Mouse (Mus musculus): Measurements from ENCODE around the gene Sugt1.

Gene Sugt1

DNA sequence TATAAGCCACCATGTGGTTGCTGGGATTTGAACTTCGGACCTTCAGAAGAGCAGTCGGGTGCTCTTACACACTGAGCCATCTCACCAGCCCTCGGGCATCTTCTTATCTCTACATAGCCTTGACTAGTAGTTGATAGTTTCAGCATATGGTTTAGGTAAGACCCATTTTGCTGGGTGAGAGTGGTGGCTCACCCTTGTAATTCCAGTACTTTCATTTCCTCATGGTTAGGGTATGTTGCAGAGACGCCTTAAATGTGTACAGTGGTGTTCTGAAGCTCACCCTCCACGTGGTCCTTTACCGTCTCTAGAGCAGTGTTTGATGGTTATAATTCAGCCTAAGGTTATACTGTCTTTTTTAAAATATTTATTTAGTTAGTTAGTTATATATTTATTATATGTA is 18.9 kb downstream of the Sugt1 start:
- no peak for DNase-seq (ENCODE audit: extremely low spot score, low read depth, low spot score)

DNA sequence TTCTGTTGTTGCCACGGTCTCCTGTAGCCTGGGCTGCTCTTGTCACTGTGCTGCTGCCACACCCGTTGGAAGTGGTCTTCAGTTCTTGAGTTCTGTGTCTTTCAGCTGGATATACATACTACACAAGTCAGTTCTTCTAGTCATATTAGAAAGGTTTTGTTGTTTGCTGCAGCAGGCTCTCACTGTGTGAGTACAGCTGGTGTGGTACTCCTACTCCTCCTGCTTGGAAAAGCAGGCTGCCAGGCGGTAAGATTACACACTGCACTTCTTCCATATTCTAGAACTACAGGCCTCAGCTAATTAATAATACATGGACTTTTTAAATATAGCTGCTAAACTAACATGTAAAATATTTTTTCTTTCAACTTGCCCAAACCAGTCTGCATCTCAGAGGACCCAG is 19.4 kb downstream of the Sugt1 start:
- no peak for DNase-seq (ENCODE audit: extremely low spot score, low read depth, low spot score)

DNA sequence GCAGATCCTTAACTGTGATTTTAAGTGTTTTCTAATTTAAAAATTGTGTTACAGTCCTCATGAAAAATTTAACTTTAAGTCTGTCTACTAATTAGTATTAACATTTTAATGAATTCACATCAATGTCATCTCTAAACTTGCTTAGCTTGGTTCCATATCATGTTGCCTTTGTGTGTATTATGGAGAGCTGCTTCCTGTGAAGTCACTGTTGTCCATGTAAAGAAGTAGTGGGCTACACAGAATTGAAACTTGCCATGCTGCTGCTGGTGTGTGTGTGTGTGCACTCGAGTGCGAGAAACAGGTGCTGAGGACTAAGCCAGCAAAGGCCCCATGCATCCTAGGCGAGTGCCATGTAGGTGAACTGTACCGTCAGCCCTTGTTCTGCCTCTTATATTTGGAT is 19.9 kb downstream of the Sugt1 start:
- DNase-seq (ENCODE audit: extremely low spot score, low read depth, low spot score), result no peak

DNA sequence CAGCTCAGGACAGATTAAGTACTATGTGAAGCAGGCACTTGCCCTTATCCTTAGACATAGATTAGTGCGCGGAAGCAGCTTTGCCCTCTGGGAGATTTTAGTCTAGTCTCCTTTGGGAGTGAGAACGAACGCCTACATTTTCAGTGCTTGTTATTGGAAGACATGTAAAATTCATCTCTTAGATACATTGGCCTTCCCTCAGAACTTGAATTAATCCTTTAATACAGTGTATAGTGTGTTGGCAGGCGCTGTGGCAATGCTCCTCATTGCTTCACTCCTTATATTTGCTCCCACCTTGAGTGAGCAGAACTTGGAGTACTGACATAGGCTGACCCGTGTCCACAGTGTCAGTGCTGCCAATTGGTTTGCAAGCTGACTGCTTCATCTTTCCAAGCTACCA is 20.8 kb downstream of the Sugt1 start:
- DNase-seq (ENCODE audit: extremely low spot score, low read depth, low spot score), result no peak

DNA sequence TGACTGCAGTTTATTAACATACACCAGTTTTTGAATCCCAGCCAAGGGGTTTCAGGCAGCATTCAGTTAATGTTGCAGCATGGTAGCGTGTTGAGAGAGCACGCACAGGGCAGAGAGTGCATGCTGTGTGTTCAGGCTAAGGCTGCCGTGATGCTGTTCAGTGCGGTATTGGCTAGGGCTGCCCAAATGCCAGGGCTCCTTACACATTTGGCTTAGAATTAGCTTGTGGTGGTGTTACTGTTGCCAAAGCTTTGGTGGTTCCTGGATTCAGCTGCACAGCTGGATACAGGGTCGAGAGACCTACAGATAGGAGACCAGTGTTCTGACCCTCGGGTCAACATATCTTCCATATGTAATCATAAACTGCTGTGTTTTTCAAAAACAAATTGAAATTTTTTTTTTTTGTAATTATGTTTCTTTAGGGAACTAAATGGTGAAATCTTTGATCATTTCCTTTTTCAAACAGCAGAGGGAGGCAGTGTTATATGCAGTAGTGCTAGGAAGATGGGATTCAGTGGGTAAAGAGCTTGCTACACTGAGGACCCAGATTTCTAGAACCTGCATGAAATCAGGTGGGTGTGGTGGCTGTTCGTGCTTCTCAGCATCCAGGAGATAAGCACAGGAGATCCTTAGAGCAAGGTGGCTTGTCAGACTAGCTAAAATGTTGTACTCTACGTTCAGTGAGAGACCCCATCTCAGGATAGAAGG is 29.8 kb downstream of the Sugt1 start:
- DNase-seq (ENCODE audit: extremely low spot score, low read depth, low spot score), result no peak

DNA sequence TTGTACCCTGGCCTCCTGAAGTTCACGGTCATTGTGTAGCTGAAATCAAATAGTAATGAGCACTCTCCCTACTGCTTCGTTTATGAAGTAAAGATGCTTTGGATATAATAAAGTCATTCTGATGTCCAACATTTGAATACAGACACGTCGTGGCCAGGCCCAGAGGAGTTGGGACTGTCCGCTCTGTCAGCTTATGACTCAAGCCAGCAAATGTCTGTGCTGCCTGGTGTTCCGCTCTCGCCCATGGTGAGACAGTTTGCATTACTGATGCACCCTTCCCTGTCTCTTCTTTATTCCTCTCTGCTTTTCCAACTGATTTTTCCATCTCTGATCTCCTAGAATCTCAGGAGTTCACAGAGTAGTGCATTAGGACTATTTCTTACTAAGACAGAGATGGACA is 32.3 kb downstream of the Sugt1 start:
- DNase-seq (ENCODE audit: extremely low spot score, low read depth, low spot score), result no peak

DNA sequence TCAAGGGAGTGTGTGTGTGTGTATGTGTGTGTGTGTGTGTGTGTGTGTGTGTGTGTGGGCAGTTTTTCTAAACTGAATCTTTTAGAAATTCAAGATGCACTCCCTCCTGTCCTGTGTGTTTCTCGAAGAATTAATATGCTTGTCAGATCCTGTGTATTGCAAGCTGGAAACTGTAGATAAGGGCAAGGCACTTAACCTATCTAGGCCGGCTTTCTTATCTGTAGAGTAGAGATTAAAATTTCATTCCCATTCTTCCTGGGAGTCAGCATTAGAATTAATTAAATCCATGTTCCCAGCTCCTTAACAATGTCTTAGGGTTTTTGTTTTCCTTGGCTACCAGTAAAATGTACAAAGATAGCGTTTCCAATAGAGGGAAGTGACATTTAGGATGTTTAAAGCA is 33.7 kb downstream of the Sugt1 start:
- no peak for DNase-seq (ENCODE audit: extremely low spot score, low read depth, low spot score)

DNA sequence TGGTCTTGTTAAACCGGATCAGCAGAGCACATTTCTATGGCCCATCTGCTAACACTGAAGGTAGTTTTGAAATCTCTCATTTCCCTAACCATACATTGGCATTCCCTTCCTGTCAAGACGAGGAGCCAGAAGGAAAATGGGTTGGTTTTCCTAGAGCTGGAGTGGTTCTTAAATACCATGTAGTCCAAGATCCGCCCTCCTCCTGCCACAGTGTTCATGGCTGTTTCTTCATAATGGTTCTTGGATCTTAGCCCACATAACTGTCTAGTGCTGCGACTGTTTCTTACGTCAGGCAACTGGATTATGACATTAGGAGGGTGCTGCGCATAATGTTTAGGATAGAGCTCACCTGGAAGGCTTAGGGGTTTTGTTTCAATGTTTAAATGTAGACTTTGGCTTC is 44.8 kb downstream of the Sugt1 start:
- no peak for DNase-seq (ENCODE audit: extremely low spot score, low read depth, low spot score)

DNA sequence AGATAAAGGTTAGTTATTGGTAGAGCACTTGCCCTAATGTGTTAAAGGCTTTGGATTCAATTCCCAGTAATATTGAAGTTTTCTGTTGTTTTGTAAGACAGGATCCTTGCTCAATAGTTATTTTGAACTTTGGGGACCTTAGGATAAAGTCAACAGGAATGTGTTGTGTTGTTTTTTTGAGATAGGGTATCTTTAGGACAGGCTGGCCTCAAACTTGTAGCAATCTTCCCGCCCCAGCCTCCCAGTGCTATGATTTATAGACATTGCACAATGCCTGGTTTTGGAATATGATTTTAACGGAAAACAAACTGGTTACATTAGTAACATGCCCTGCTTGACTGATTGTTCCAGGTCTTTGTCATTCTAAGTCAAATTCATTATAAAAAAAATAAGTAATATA is 45.7 kb downstream of the Sugt1 start:
- DNase-seq (ENCODE audit: extremely low spot score, low read depth, low spot score), result no peak

DNA sequence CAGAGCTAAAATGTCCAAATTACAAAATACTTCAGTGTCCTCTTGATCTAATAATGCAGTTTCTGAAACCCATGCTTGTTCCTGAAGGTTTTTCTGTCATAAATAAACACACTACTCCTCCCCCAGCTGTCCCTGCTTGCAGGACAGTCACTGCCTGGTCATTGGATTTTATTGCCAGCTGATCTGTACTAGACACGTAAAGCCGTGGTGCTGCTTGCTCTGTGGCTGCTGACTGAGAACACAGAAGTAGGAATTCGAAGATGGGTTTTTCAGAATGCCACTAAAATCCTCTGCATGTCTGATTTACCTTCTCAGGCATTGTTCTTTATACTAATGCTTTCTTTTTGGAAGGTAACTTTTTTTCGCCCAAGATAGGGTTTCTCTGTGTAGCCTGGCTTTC is 49.3 kb downstream of the Sugt1 start:
- no peak for DNase-seq (ENCODE audit: extremely low spot score, low read depth, low spot score)

DNA sequence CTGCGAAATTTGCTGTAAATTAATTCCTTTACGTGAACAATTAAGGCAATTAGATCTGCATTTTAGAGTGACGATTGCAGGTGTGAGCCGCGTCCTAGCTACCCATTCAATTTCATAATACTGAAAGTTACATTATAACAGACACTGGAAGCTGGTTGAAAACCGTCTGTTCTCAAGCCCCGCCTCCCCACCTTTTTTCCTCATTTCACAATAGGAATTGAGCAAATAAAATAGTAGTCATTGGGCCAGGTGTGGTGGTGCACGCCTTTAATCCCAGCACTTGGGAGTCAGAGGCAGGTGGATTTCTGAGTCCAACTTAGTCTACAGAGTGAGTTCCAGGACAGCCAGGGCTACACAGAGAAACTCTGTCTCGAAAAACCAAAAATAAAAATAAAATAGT is 54.6 kb downstream of the Sugt1 start:
- no peak for DNase-seq (ENCODE audit: extremely low spot score, low read depth, low spot score)

DNA sequence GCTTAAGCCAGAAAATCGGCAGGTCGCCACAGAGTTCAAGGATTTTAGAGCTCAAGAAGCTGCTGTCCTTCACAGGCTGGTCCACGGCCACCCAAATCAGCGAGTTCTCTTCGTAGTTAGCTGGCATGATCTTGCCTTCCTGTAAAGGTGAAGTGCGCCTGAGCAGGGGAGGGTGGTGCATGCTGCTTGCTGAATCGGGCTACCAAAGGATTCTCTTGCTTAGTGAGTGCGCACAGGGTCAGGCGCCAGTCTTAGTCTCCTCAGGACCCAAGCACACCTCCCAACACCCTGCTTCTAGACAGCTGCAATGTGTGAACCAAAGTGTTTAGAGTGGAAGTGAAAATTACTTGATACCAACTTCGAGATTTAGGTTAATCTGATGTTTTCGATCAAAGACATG is 57.9 kb downstream of the Sugt1 start:
- DNase-seq (ENCODE audit: extremely low spot score, low read depth, low spot score), result no peak

DNA sequence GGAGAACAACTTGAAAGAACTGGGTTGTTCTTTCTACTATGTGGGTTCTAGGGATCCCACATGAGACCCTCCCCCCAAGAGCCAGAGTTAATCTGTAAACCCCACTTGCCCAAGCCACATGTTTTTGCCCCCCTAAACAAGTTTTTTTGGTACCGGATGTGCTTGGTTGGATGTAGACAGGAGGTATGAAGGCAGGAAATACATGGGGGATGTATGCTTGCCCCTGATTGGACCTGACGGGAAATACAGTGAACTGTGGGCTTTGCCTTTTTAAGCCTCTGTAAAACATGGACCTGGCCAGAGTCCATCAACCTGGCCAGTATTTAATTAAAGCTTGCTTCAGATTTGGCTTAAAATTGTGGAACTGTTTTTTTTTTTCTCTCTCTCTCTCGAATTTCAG is 62.2 kb downstream of the Sugt1 start:
- no peak for DNase-seq (ENCODE audit: extremely low spot score, low read depth, low spot score)

DNA sequence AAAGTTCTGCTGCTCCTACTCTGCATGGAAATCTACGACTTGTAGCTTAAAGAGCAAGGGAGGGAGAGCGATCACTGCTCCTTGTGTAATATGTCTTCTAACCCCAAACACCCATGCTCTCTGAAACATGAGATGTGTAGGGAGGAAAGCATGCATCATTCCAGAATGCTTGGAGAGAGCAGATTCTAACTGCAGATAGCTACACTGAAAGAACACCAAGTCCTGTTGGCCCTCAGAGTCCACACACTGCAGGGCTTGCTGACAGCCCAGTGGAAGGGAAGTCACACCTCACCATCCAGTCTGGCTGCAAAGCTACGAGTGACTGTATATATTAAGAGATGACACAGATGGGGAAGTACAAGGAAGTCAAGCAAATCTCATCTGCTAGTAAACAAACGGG is 65.2 kb downstream of the Sugt1 start:
- no peak for DNase-seq (ENCODE audit: extremely low spot score, low read depth, low spot score)

DNA sequence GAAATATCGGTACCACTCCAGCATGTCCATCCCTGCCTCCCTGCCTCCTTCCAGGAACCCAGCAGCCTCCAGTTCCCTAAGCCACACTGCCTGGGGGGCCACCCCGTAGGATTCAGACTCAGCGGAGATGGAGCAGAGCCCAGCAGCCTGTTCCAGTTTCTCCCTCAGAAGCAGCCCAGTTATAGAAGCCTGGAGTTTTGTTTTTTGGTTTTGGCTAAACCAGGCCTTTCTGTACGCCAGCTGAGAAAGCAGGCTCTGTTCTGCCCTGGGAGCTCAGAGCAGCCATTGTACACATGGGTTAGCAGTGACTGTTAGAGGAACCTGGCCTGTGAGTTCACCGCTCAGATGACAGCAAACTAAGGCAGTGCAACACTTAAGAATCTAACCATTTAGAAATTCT is 70.8 kb downstream of the Sugt1 start:
- no peak for DNase-seq (ENCODE audit: extremely low spot score, low read depth, low spot score)

DNA sequence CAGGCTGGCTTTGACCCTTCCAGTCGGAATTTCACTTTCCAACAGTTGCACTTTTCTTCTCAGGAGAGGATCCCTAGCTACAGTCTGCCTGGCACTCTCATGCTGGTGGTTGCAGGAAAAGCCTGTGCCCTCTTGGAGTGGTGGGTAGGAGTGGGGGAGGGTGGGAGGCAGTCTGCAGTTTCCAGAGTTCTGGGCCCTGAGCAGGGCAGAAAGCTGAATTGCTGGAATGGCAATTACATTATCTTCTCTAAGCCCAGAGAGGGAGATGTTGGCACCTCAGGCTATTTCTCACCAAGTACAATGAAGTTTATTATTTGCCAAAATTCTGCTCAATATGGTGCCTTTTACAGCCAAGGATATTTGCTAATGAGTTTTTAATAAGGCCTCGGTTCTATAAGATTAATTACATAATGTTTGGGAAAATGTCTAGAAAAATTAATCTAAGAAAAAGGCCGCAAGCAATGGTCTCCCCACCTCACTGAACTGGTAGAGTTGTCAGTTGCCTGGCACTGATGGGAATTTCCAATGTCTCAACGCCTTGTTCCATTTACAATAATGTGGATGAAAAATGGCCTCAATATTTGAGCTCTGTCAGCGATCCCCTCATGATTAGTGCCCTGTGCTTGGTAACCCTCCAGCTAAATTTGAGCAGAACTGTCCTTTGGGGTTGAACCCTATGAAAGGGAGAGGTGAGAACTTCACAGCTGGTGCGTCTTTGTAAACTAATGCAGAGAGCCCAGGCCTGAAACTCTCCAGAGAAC is 71.4 kb downstream of the Sugt1 start:
- no peak for DNase-seq (ENCODE audit: extremely low spot score, low read depth, low spot score)

DNA sequence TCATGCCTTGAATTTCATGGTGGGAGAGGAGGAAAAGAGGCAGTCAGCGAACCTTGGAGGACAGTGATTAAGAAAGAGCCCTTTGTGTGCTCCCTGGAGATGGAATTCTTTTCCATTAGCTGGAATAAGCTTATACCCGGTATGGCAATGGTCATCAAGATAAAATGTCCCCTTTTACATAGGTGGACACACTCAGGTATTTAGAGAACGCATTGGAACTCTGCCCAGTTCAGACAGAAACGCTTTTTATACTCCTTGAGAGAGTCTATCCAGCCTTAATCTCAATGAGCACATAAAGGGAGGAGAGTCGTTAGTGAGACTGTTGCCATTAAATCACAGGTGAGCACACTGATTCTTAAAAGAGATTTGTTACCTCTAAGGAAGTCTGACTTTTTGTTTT is 73.0 kb downstream of the Sugt1 start:
- DNase-seq (ENCODE audit: extremely low spot score, low read depth, low spot score), result no peak

DNA sequence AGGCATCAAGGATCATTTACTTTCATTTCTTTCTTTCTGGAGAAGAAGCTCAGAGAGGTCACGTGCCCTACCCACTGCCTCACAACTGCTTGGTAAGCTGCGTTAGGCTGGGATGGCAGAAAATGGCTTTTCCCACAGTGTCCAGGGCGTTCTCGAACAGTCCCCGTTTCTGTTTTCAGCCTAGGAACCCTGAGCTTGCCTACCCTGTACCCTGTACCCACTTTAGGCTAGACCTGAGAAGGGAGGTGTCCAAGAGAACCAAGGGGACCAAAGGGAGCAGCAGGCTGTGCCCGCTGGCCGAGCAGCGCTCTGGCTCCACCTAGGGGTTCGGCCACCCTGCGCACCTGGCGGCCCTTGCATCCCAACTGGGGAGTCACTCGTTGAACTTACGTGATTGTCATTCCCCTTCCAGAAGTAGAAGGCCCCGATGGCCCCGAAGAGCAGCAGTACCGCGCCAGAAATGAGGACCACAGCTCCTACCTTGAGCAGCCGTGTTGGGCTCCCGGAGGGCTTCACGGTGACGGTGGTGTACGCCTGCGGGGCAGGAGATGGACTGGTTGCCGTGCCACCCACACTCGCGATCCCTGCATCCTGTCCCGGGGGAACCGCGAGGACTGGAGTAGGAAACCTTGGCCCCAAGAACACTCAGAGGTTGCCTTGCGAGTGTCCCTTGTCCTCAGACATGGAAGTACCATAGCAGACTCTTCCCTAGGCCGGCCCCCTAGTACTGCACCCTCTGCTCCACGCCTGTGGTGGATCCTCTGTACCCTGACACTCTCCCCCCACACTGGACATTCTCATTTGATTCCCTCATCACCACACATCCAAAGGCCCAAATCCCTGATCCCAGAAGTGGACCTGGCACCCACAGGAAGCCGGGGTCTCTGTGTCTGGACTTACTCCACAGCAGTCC is 73.8 kb downstream of the Sugt1 start:
- DNase-seq (ENCODE audit: extremely low spot score, low read depth, low spot score), result no peak

DNA sequence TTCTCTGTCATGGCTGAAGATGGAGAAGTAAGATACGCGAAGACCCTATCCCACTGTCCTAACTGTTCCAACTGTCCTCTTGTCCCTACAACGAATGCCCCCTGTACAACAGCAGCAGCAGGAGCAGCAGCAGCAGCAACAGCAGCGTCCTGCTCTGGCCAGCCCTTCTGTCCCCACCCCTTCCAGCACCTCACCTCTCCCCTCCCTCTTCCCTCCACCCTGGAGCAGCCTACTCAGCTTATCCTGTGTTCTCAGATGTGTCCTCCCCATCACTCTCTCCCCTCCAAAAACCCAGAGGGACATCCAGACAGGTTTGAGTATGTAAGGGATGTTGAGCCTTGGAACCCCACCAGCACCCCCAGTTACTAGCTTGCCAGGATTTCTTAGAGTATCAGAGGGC is 74.5 kb downstream of the Sugt1 start, which contains the start of gene Cnmd:
Gene Cnmd, minus strand, starts transcription at position 170 of the 400 bp plus-strand sequence.
- DNase-seq (ENCODE audit: extremely low spot score, low read depth, low spot score), result no peak

DNA sequence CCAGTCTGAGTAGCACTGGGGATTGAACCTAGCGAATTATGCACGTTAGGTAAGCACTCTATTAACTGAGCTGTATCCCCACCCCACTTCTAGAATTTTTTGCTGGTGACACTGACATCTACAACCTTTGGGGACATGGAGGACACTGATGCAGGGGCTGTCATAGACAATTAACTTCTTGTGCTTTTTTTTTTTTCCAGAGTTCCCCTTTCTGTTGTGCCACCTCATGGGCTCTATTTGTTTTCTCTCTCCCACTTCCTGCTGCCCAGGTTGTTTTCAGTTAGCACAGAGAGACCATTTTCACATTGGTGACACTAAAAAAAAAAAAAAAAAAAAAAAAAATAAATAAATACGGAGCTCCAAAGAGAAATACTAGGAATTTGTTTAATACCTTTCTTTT is 83.5 kb downstream of the Sugt1 start:
- no peak for DNase-seq (ENCODE audit: extremely low spot score, low read depth, low spot score)

DNA sequence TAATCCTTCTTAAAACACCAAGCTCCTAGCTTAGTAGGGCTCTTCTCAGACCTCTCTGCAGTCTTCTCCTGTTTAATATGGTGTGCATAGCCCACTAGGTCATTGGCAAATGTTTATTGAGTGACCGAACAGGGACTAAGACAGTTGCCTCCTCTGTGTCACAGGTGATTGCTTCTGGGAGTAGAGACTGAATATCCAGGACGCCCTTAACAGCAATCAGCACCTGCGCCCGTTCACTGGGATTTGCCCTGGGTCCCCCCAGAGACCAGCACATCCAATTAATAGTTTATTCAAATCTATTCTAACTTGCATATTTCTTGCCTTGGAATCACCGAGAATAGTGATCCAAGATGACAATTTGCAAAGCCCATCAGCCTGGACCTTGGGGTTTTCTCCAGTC is 85.1 kb downstream of the Sugt1 start:
- DNase-seq (ENCODE audit: extremely low spot score, low read depth, low spot score), result no peak

All from hindlimb bud, embryonic 11.5 days (tissue).